ENCODE assay signal across 9 mouse cellular contexts in genomic region chr6:115971273-115972060, GRCm38 (mm10). TPM values are rescaled to one million over a fixed set of nuclear protein-coding genes. Genes with fewer than 3 reads are reported as not detected.
A peak's percentile ranks its signal among the peaks of the same experiment; 100 is the strongest.
DNase-seq lines count a peak whose midpoint lies in the region; ATAC-seq and TF ChIP-seq lines count a peak whose summit lies in the region.
"Had no signal": no experiment of that assay in that cellular context is flagged by ENCODE, and none has a peak within 500 bp of the region (broad histone marks: within the 10 kb centered on the region; RNA-seq: fewer than 3 reads in every experiment).

No protein-coding gene starts in this region.

- WGBS in heart, embryonic 12.5 days, result 40% methylated on average over 13 of the region's 13 CpGs
- WGBS in forebrain, embryonic 13.5 days, result 54% methylated on average over 13 of the region's 13 CpGs

- H3K79me2 ChIP-seq in MEL (ENCODE audit: control insufficient read depth, insufficient read depth, low read length, poor library complexity), result no peaks in the 10 kb centered on the region

- H3K36me3 ChIP-seq in heart, embryonic 12.5 days, result peaks cover 36% of the 10 kb centered on the region
- H3K36me3 ChIP-seq in MEL (ENCODE audit: control insufficient read depth in 1 of 2, insufficient read depth in 2 of 2, low read length in 2 of 2), result no peaks in the 10 kb centered on the region
- H3K36me3 ChIP-seq in forebrain, embryonic 13.5 days (ENCODE audit: poor library complexity, severe bottlenecking), result no peaks in the 10 kb centered on the region
- H3K36me3 ChIP-seq: hindbrain, embryonic 15.5 days had no signal

- peaks cover 40% of the 10 kb centered on the region for H3K4me1 ChIP-seq in heart, embryonic 12.5 days (replicated peaks)
- no peaks in the 10 kb centered on the region for H3K4me1 ChIP-seq in MEL (ENCODE audit: control insufficient read depth in 1 of 2, insufficient read depth in 2 of 2, low read length in 2 of 2)
- peaks cover 57% of the 10 kb centered on the region for H3K4me1 ChIP-seq in forebrain, embryonic 13.5 days

- H3K4me3 ChIP-seq in heart, embryonic 12.5 days, result no peak overlapping the region
- H3K4me3 ChIP-seq in MEL (ENCODE audit: control insufficient read depth in 1 of 2, insufficient read depth in 1 of 2, low read depth in 2 of 2, low read length in 2 of 2), result no peak overlapping the region
- no peak overlapping the region for H3K4me3 ChIP-seq in forebrain, embryonic 13.5 days
- H3K4me3 ChIP-seq: hindbrain, embryonic 15.5 days had no signal

- no peaks in the 10 kb centered on the region for H3K9me3 ChIP-seq in heart, embryonic 12.5 days (replicated peaks)
- no peaks in the 10 kb centered on the region for H3K9me3 ChIP-seq in MEL (replicated peaks; ENCODE audit: insufficient read depth, low read length)
- no peaks in the 10 kb centered on the region for H3K9me3 ChIP-seq in forebrain, embryonic 13.5 days (replicated peaks)
- H3K9me3 ChIP-seq: hindbrain, embryonic 15.5 days had no signal

- DNase-seq in heart, postnatal 14 days, result no peak
- peak; percentile 23 for DNase-seq in MEL (ENCODE audit: low read depth, low spot score)
- peak; percentile 67 for DNase-seq in lung, postnatal 10 days
- DNase-seq in frontal cortex, postnatal 10 days (ENCODE audit: low spot score in 2 of 2), result no peak
- DNase-seq in left cerebral cortex, postnatal 25 days (ENCODE audit: low spot score in 2 of 2), result no peak

- TF ChIP-seq POLR2A in MEL (IDR thresholded peaks at IDR 0.05; ENCODE audit: control insufficient read depth in 1 of 2, insufficient read depth in 1 of 2, low read depth in 1 of 2, low read length in 2 of 2, poor library complexity in 1 of 2), result no peak

- peak overlapping the region; percentile 15; the same call in 1 of the 2 replicates for H3K27ac ChIP-seq in heart, embryonic 12.5 days (ENCODE audit: poor library complexity, severe bottlenecking)
- H3K27ac ChIP-seq in MEL (ENCODE audit: control insufficient read depth, low read depth, low read length), result no peak overlapping the region
- H3K27ac ChIP-seq in forebrain, embryonic 13.5 days, result peak overlapping the region; percentile 57
- H3K27ac ChIP-seq: hindbrain, embryonic 15.5 days had no signal

- TF ChIP-seq CTCF in MEL (IDR thresholded peaks at IDR 0.05 in 2 of 3, conservative IDR thresholded peaks at IDR 0.05 in 1 of 3; ENCODE audit: control insufficient read depth in 1 of 3, insufficient read depth in 1 of 3, low read depth in 2 of 3, low read length in 3 of 3, poor library complexity in 1 of 3, severe bottlenecking in 1 of 3), result no peak

- no peak overlapping the region for H3K4me2 ChIP-seq in heart, embryonic 12.5 days
- no peak overlapping the region for H3K4me2 ChIP-seq in forebrain, embryonic 13.5 days
- H3K4me2 ChIP-seq: hindbrain, embryonic 15.5 days had no signal

- intact Hi-C loops in heart, postnatal 14 days (cut with DNase I), result no loop called here
- intact Hi-C loops in left cerebral cortex, postnatal 25 days (cut with DNase I), result no loop called here

- H3K9ac ChIP-seq in heart, embryonic 12.5 days, result no peak overlapping the region
- no peak overlapping the region for H3K9ac ChIP-seq in MEL (ENCODE audit: control insufficient read depth, low read depth, low read length, poor library complexity, severe bottlenecking)
- no peak overlapping the region for H3K9ac ChIP-seq in forebrain, embryonic 13.5 days
- H3K9ac ChIP-seq: hindbrain, embryonic 15.5 days had no signal

- TF ChIP-seq EP300 in MEL (IDR thresholded peaks at IDR 0.05; ENCODE audit: low read depth in 1 of 2, low read length in 2 of 2), result no peak

- 0 out of 2 replicates have a peak, but pooled peaks have one; percentile 20 for ATAC-seq in heart, embryonic 12.5 days (ENCODE audit: insufficient number of reproducible peaks, low FRiP score)
- peak; percentile 67 for ATAC-seq in forebrain, embryonic 13.5 days
- ATAC-seq in monocyte, adult 5-6 weeks (replicated peaks; ENCODE audit: insufficient number of reproducible peaks, low FRiP score, low TSS enrichment, poor library complexity, severe bottlenecking), result no peak

- no peaks in the 10 kb centered on the region for H3K27me3 ChIP-seq in heart, embryonic 12.5 days (replicated peaks)
- no peaks in the 10 kb centered on the region for H3K27me3 ChIP-seq in MEL (ENCODE audit: control insufficient read depth in 1 of 2, insufficient read depth in 2 of 2, low read length in 2 of 2)
- H3K27me3 ChIP-seq in forebrain, embryonic 13.5 days, result no peaks in the 10 kb centered on the region
- H3K27me3 ChIP-seq: hindbrain, embryonic 15.5 days had no signal

- TF ChIP-seq RAD21 in MEL (IDR thresholded peaks at IDR 0.05; ENCODE audit: low read depth, low read length), result no peak

TF ChIP-seq in MEL, 35 proteins besides CTCF, POLR2A, EP300 and RAD21:
- no peak for TF ChIP-seq MXI1 (IDR thresholded peaks at IDR 0.05; ENCODE audit: low read depth, low read length)
- TF ChIP-seq SIN3A (IDR thresholded peaks at IDR 0.05; ENCODE audit: low read length), result no peak
- no peak for TF ChIP-seq HCFC1 (IDR thresholded peaks at IDR 0.05; ENCODE audit: low read depth, low read length)
- no peak for TF ChIP-seq ZC3H11A (IDR thresholded peaks at IDR 0.05; ENCODE audit: low read depth, low read length)
- no peak for TF ChIP-seq BHLHE40 (IDR thresholded peaks at IDR 0.05; ENCODE audit: borderline replicate concordance, low read depth, low read length)
- TF ChIP-seq SMC3 (IDR thresholded peaks at IDR 0.05; ENCODE audit: low read depth, low read length), result no peak
- no peak for TF ChIP-seq USF1 (IDR thresholded peaks at IDR 0.05; ENCODE audit: low read depth, low read length)
- no peak for TF ChIP-seq CHD1 (IDR thresholded peaks at IDR 0.05; ENCODE audit: low read depth, low read length)
- TF ChIP-seq POLR2AphosphoS5 (IDR thresholded peaks at IDR 0.05; ENCODE audit: borderline replicate concordance, low read depth, low read length), result no peak
- TF ChIP-seq ZMIZ1 (IDR thresholded peaks at IDR 0.05; ENCODE audit: low read depth, low read length), result no peak
- TF ChIP-seq MAZ (IDR thresholded peaks at IDR 0.05; ENCODE audit: low read depth, low read length), result no peak
- no peak for TF ChIP-seq TCF12 (IDR thresholded peaks at IDR 0.05; ENCODE audit: low read depth, low read length)
- TF ChIP-seq KAT2A (conservative IDR thresholded peaks at IDR 0.05; ENCODE audit: low read depth, low read length), result no peak
- no peak for TF ChIP-seq ZNF384 (IDR thresholded peaks at IDR 0.05; ENCODE audit: low read depth, low read length)
- TF ChIP-seq E2F4 (IDR thresholded peaks at IDR 0.05; ENCODE audit: borderline replicate concordance, low read depth, low read length), result no peak
- TF ChIP-seq ZKSCAN1 (IDR thresholded peaks at IDR 0.05; ENCODE audit: low read depth, low read length), result no peak
- no peak for TF ChIP-seq CHD2 (IDR thresholded peaks at IDR 0.05; ENCODE audit: low read length)
- TF ChIP-seq ETS1 (IDR thresholded peaks at IDR 0.05; ENCODE audit: low read depth, low read length), result no peak

RNA-seq across cellular contexts. Expression of gene Plxnd1, which starts 23.3 kb away (rescaled TPM):
- 60.8 and 80.5 TPM in 2 replicates for polyA plus RNA-seq in heart, embryonic 12.5 days (2016; fragmentation: Nextera tagmentation; extraction: Ambion mirVana)
- total RNA-seq in heart, postnatal 14 days (2021), result 100 to 1,000 TPM; 113 to 133 TPM
- 4.8 and 6.6 TPM in 2 replicates for total RNA-seq in MEL (2012; rRNA removed)
- 10 to 100 TPM in 1 of 2 experiments, not detected in 1; 19.2 TPM for polyA plus RNA-seq in MEL (2012; ENCODE audit: insufficient read depth in 1 of 2, insufficient read length in 2 of 2, low read depth in 1 of 2, low replicate concordance in 2 of 2, missing spikeins in 1 of 2)
- polyA plus RNA-seq in forebrain, embryonic 13.5 days (2015; fragmentation: Nextera tagmentation; extraction: Ambion mirVana), result 14.3 and 19.7 TPM in 2 replicates
- 8.2 to 17.6 TPM (median 17.6 TPM) in 3 replicates for total RNA-seq in monocyte, adult 5-6 weeks (2017)
- 100 to 1,000 TPM; 111 to 124 TPM for total RNA-seq in left cerebral cortex, postnatal 25 days (2021)

RNA-seq across cellular contexts. Expression of gene H1foo, which starts 26.7 kb away (rescaled TPM):
- not detected in 2 replicates for polyA plus RNA-seq in heart, embryonic 12.5 days (2016; fragmentation: Nextera tagmentation; extraction: Ambion mirVana)
- total RNA-seq in heart, postnatal 14 days (2021), result not detected
- not detected in 2 replicates for total RNA-seq in MEL (2012; rRNA removed)
- polyA plus RNA-seq in MEL (2012; ENCODE audit: insufficient read depth in 1 of 2, insufficient read length in 2 of 2, low read depth in 1 of 2, low replicate concordance in 2 of 2, missing spikeins in 1 of 2), result not detected
- not detected in 2 replicates for polyA plus RNA-seq in forebrain, embryonic 13.5 days (2015; fragmentation: Nextera tagmentation; extraction: Ambion mirVana)
- total RNA-seq in monocyte, adult 5-6 weeks (2017), result not detected in 3 replicates
- not detected for total RNA-seq in left cerebral cortex, postnatal 25 days (2021)
- polyA plus RNA-seq: hindbrain, embryonic 15.5 days had no signal

RNA-seq across cellular contexts. Expression of gene Rho, which starts 39.9 kb away (rescaled TPM):
- 0.13 TPM in 1 of 2 replicates, not detected in the other for polyA plus RNA-seq in heart, embryonic 12.5 days (2016; fragmentation: Nextera tagmentation; extraction: Ambion mirVana)
- under 1 TPM; 0.07 to 0.12 TPM for total RNA-seq in heart, postnatal 14 days (2021)
- total RNA-seq in MEL (2012; rRNA removed), result not detected in 2 replicates
- under 1 TPM in 1 of 2 experiments, not detected in 1; 0.11 TPM for polyA plus RNA-seq in MEL (2012; ENCODE audit: insufficient read depth in 1 of 2, insufficient read length in 2 of 2, low read depth in 1 of 2, low replicate concordance in 2 of 2, missing spikeins in 1 of 2)
- 0.10 and 0.17 TPM in 2 replicates for polyA plus RNA-seq in forebrain, embryonic 13.5 days (2015; fragmentation: Nextera tagmentation; extraction: Ambion mirVana)
- total RNA-seq in monocyte, adult 5-6 weeks (2017), result not detected in 3 replicates
- under 1 TPM in 1 of 2 experiments, not detected in 1; 0.25 TPM for total RNA-seq in left cerebral cortex, postnatal 25 days (2021)

Comparison
In these comparisons a context has a peak if more than half of its experiments do, and no peak if none do; other contexts are left out.
1. DNase-seq: peak in MEL (single experiment) and lung, postnatal 10 days (single experiment); none in heart, postnatal 14 days (0 of 2), frontal cortex, postnatal 10 days (0 of 2) and left cerebral cortex, postnatal 25 days (0 of 2).